Mouse (Mus musculus): ENCODE data around the gene C87499. TPM values are rescaled to one million over a fixed set of nuclear protein-coding genes. Genes with fewer than 3 reads are reported as not detected.

C87499 gene
- polyA plus RNA-seq, 1 experiment from 2014 or later = not detected

- H3K36me3 ChIP-seq (ENCODE audit: poor library complexity, severe bottlenecking) = no peaks in the 10 kb centered on the region
- H3K4me2 ChIP-seq = no peak within 1 kb of the TSS
- WGBS = 87% methylated on average over 1 of the region's 1 CpGs
- H3K27me3 ChIP-seq = no peaks in the 10 kb centered on the region
- no peaks in the 10 kb centered on the region for H3K9me3 ChIP-seq (replicated peaks)
- no peak for ATAC-seq
- no peak within 1 kb of the TSS for H3K27ac ChIP-seq
- H3K4me3 ChIP-seq = no peak within 1 kb of the TSS
- no peak within 1 kb of the TSS for H3K9ac ChIP-seq
- no peaks in the 10 kb centered on the region for H3K4me1 ChIP-seq
Measured at GRCm38 (mm10) chr4:88592285-88592684, 41.9 kb downstream of the C87499 start, which contains the start of gene Ifna9. Ifna9 (minus strand) TSS chr4:88592385.

Other genes with a start within 250 kb of the C87499 start
- gene Hacd4, start 195.5 kb downstream of the C87499 start, polyA plus RNA-seq (2015; fragmentation: Nextera tagmentation; extraction: Ambion mirVana) = 1.9 and 2.0 TPM in 2 replicates
- not detected in 2 replicates for gene Ifnb1, start 111.6 kb downstream of the C87499 start, polyA plus RNA-seq (2015; fragmentation: Nextera tagmentation; extraction: Ambion mirVana)
- gene Ifna15, start 76.2 kb downstream of the C87499 start, polyA plus RNA-seq (2015; fragmentation: Nextera tagmentation; extraction: Ambion mirVana) = not detected in 2 replicates
- not detected in 2 replicates for gene Ifna14, start 62.6 kb downstream of the C87499 start, polyA plus RNA-seq (2015; fragmentation: Nextera tagmentation; extraction: Ambion mirVana)
- gene Ifna9, start 42.0 kb downstream of the C87499 start, polyA plus RNA-seq (2015; fragmentation: Nextera tagmentation; extraction: Ambion mirVana) = not detected in 2 replicates
- not detected in 2 replicates for gene Ifna12, start 31.0 kb downstream of the C87499 start, polyA plus RNA-seq (2015; fragmentation: Nextera tagmentation; extraction: Ambion mirVana)
- gene Ifna13, start 10.0 kb upstream of the C87499 start, polyA plus RNA-seq (2015; fragmentation: Nextera tagmentation; extraction: Ambion mirVana) = not detected in 2 replicates
- gene Ifna16, start 42.5 kb upstream of the C87499 start, polyA plus RNA-seq (2015; fragmentation: Nextera tagmentation; extraction: Ambion mirVana) = not detected in 2 replicates
- not detected in 2 replicates for gene Ifna2, start 49.5 kb upstream of the C87499 start, polyA plus RNA-seq (2015; fragmentation: Nextera tagmentation; extraction: Ambion mirVana)
- gene Ifnab, start 56.9 kb upstream of the C87499 start, polyA plus RNA-seq (2015; fragmentation: Nextera tagmentation; extraction: Ambion mirVana) = not detected in 2 replicates
- gene Gm26566, start 87.4 kb upstream of the C87499 start, polyA plus RNA-seq (2015; fragmentation: Nextera tagmentation; extraction: Ambion mirVana) = 1.1 and 2.1 TPM in 2 replicates
- 120 and 125 TPM in 2 replicates for gene Klhl9, start 88.1 kb upstream of the C87499 start, polyA plus RNA-seq (2015; fragmentation: Nextera tagmentation; extraction: Ambion mirVana)
- gene Gm13271, start 120.5 kb upstream of the C87499 start, polyA plus RNA-seq (2015; fragmentation: Nextera tagmentation; extraction: Ambion mirVana) = not detected in 2 replicates
- 0.17 TPM in 1 of 2 replicates, not detected in the other for gene Gm13283, start 125.7 kb upstream of the C87499 start, polyA plus RNA-seq (2015; fragmentation: Nextera tagmentation; extraction: Ambion mirVana)
- not detected in 2 replicates for gene Gm13290, start 139.4 kb upstream of the C87499 start, polyA plus RNA-seq (2015; fragmentation: Nextera tagmentation; extraction: Ambion mirVana)
- gene Gm13289, start 142.5 kb upstream of the C87499 start, polyA plus RNA-seq (2015; fragmentation: Nextera tagmentation; extraction: Ambion mirVana) = not detected in 2 replicates
- gene Gm13272, start 145.4 kb upstream of the C87499 start, polyA plus RNA-seq (2015; fragmentation: Nextera tagmentation; extraction: Ambion mirVana) = not detected in 2 replicates
- 0.18 TPM in 1 of 2 replicates, not detected in the other for gene Ifnz, start 147.7 kb upstream of the C87499 start, polyA plus RNA-seq (2015; fragmentation: Nextera tagmentation; extraction: Ambion mirVana)
- gene Gm13276, start 151.3 kb upstream of the C87499 start, polyA plus RNA-seq (2015; fragmentation: Nextera tagmentation; extraction: Ambion mirVana) = not detected in 2 replicates
- gene Gm13277, start 154.2 kb upstream of the C87499 start, polyA plus RNA-seq (2015; fragmentation: Nextera tagmentation; extraction: Ambion mirVana) = not detected in 2 replicates
- gene Gm13278, start 157.1 kb upstream of the C87499 start, polyA plus RNA-seq (2015; fragmentation: Nextera tagmentation; extraction: Ambion mirVana) = not detected in 2 replicates
- not detected in 2 replicates for gene Gm13275, start 160.1 kb upstream of the C87499 start, polyA plus RNA-seq (2015; fragmentation: Nextera tagmentation; extraction: Ambion mirVana)
- gene Gm13279, start 163.0 kb upstream of the C87499 start, polyA plus RNA-seq (2015; fragmentation: Nextera tagmentation; extraction: Ambion mirVana) = not detected in 2 replicates
- 0.43 TPM in 1 of 2 replicates, not detected in the other for gene Gm13285, start 165.3 kb upstream of the C87499 start, polyA plus RNA-seq (2015; fragmentation: Nextera tagmentation; extraction: Ambion mirVana)
- gene Gm13287, start 168.8 kb upstream of the C87499 start, polyA plus RNA-seq (2015; fragmentation: Nextera tagmentation; extraction: Ambion mirVana) = not detected in 2 replicates
- not detected in 2 replicates for gene Gm13288, start 171.1 kb upstream of the C87499 start, polyA plus RNA-seq (2015; fragmentation: Nextera tagmentation; extraction: Ambion mirVana)
- not detected in 2 replicates for gene Ifna7, start 181.8 kb upstream of the C87499 start, polyA plus RNA-seq (2015; fragmentation: Nextera tagmentation; extraction: Ambion mirVana)
- gene Ifna11, start 185.5 kb upstream of the C87499 start, polyA plus RNA-seq (2015; fragmentation: Nextera tagmentation; extraction: Ambion mirVana) = not detected in 2 replicates
- gene Ifna6, start 193.0 kb upstream of the C87499 start, polyA plus RNA-seq (2015; fragmentation: Nextera tagmentation; extraction: Ambion mirVana) = not detected in 2 replicates
- not detected in 2 replicates for gene Ifna5, start 201.1 kb upstream of the C87499 start, polyA plus RNA-seq (2015; fragmentation: Nextera tagmentation; extraction: Ambion mirVana)
- not detected in 2 replicates for gene Ifna4, start 207.4 kb upstream of the C87499 start, polyA plus RNA-seq (2015; fragmentation: Nextera tagmentation; extraction: Ambion mirVana)
- gene Ifna1, start 215.7 kb upstream of the C87499 start, polyA plus RNA-seq (2015; fragmentation: Nextera tagmentation; extraction: Ambion mirVana) = not detected in 2 replicates
- gene Ifne, start 245.8 kb upstream of the C87499 start, polyA plus RNA-seq (2015; fragmentation: Nextera tagmentation; extraction: Ambion mirVana) = not detected in 2 replicates